Mouse (Mus musculus): Measurements from ENCODE around the gene Dapp1. TPM values are rescaled to one million over a fixed set of nuclear protein-coding genes. Genes with fewer than 3 reads are reported as not detected.

Dapp1 gene
- polyA plus RNA-seq (2012; rRNA removed) (5.1 and 8.8 TPM in 2 replicates), polyA plus RNA-seq (2014; fragmentation: Nextera tagmentation; extraction: Ambion mirVana) (10.6 and 11.5 TPM in 2 replicates)

DNA sequence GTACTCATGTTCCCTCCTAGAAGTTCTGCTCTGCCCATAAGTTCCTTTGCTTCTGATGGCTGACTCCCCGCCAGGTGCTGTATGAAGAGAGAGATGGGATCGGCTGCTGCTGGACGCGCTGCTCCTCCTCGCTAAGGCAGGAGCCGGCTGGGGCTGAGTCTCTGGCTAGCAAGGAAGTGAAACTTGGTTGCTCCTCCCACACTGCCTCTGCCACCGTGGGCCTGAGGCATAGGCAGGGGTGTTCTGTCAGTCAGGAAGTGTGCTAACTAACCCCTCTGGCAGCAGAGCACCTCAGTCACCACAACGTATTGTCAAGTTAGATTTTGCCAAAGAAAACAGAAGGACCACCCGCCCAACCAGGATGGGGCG is at the start of gene Dapp1:
Gene Dapp1 (minus strand): TSS at position 164 of the 369 bp plus-strand sequence.
- WGBS (ENCODE audit: insufficient replicate concordance): 2% methylated on average over 10 of the region's 10 CpGs
- H3K4me1 ChIP-seq (replicated peaks; ENCODE audit: control insufficient read depth in 2 of 2, insufficient read depth in 2 of 2, low read length in 1 of 2): peaks cover 22 to 34% of the 10 kb centered on the region in 2 experiments

GRCm38 (mm10) chr3:138030563-138030962 is 49.2 kb upstream of the Dapp1 start:
- ATAC-seq (ENCODE audit: insufficient read depth) (no peak), DNase-seq (ENCODE audit: low read depth in 3 of 3, low spot score in 3 of 3) (no peak)
- Histone ChIP-seq H3K4me1 (replicated peaks; ENCODE audit: control insufficient read depth in 2 of 2, insufficient read depth in 2 of 2, low read length in 1 of 2) (peaks cover 0 to 2% of the 10 kb centered on the region in 2 experiments; a peak in 1 of 4 replicates), H3K9ac (replicated peaks) (no peak overlapping the region), H3K36me3 (replicated peaks; ENCODE audit: control insufficient read depth, insufficient read depth, low read depth) (no peaks in the 10 kb centered on the region), H3K27me3 (ENCODE audit: control insufficient read depth, insufficient read depth, low read length) (no peaks in the 10 kb centered on the region), H3K9me3 (ENCODE audit: control insufficient read depth, low read length) (no peaks in the 10 kb centered on the region), H3K4me3 (ENCODE audit: insufficient read depth in 1 of 2, low read depth in 2 of 2, low read length in 2 of 2) (no peak overlapping the region), H3K27ac (no peak overlapping the region), H3K4me2 (ENCODE audit: low read depth) (no peak overlapping the region)
- 50% methylated on average over 6 of the region's 6 CpGs for WGBS (ENCODE audit: insufficient replicate concordance)
- TF ChIP-seq CTCF (IDR thresholded peaks at IDR 0.05; ENCODE audit: low read depth) (no peak), EP300 (IDR thresholded peaks at IDR 0.05; ENCODE audit: low read depth) (no peak)

More for the DNA sequence above, at the start of gene Dapp1:
- Histone ChIP-seq H3K9me3 (ENCODE audit: control insufficient read depth, low read length) (no peaks in the 10 kb centered on the region), H3K9ac (replicated peaks) (peak within 1 kb of the TSS; percentile 83), H3K4me2 (ENCODE audit: low read depth) (peak within 1 kb of the TSS; percentile 70), H3K36me3 (replicated peaks; ENCODE audit: control insufficient read depth, insufficient read depth, low read depth) (no peaks in the 10 kb centered on the region), H3K27me3 (ENCODE audit: control insufficient read depth, insufficient read depth, low read length) (no peaks in the 10 kb centered on the region), H3K4me3 (ENCODE audit: insufficient read depth in 1 of 2, low read depth in 2 of 2, low read length in 2 of 2) (peak within 1 kb of the TSS; percentile 60 to 89), H3K27ac (peak within 1 kb of the TSS; percentile 60)
- ATAC-seq (ENCODE audit: insufficient read depth) (peak; percentile 78), DNase-seq (ENCODE audit: low read depth in 3 of 3, low spot score in 3 of 3) (peak in 1 of 3 experiments; percentile 71)
- TF ChIP-seq CTCF (IDR thresholded peaks at IDR 0.05; ENCODE audit: low read depth): 0 out of 2 replicates have a peak, but pooled peaks have one; percentile 14
- TF ChIP-seq EP300 (IDR thresholded peaks at IDR 0.05; ENCODE audit: low read depth): no peak

DNA sequence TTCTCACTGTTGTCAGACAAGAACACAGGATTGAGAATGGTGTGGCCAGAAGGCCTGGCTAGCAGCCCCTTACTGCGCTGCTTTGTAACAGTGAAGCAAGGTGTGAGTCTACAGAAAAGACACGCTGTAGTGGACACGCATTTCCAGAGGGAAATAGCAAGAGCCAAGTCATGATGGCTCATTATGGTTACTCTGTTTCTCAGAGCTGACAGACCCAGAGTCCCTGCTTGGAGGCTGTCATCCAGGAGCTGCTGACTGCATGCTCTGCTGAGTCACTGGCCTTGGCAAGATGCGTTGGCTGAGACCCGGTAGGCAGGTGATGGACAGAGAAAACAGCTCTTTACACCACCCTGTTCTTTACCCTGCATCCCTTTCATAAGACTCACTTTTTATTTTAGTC is 48.0 kb upstream of the Dapp1 start:
- 67% methylated on average over 5 of the region's 5 CpGs for WGBS (ENCODE audit: insufficient replicate concordance)

DNA sequence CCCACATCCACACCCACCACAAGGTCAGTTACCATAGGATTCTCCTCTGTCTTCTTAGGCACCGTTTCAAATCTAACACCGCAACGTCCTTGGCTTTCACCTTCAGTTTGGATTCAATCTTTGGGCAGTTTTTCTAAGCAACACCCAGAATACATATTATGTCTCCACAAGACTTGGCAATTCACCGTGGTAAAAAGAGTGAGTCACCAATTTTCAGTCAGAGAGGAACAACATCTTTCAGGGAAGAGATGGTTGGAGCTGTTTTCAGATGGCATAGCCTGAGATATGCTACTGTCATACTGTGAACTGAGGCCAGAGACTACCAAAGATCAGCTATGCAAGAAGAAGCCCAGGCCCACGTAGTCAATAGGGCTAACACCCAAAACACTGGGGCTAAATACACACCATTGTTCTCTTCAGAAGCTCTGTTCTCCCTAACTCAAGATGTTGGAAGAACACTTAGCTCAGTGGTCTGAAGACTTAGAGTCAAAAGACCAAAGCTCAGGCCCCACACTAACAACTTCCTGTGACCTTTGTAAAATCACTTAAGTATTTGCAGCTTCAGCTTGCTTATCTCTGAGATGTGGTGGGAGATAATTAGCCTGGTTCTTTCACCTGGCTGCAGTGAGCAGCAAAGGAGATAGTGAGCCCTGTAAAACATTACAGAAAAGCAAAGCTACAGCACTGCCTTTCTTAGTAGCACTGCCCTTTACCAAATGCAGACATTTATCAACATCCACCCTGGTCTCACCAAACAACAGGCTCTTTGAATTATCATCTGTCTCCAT is 46.4 kb upstream of the Dapp1 start:
- H3K9me3 ChIP-seq (ENCODE audit: control insufficient read depth, low read length): no peaks in the 10 kb centered on the region
- H3K4me2 ChIP-seq (ENCODE audit: low read depth): no peak overlapping the region
- 56% methylated on average over 5 of the region's 5 CpGs for WGBS (ENCODE audit: insufficient replicate concordance)
- DNase-seq (ENCODE audit: low read depth in 3 of 3, low spot score in 3 of 3): no peak
- no peak overlapping the region for H3K27ac ChIP-seq
- no peaks in the 10 kb centered on the region for H3K36me3 ChIP-seq (replicated peaks; ENCODE audit: control insufficient read depth, insufficient read depth, low read depth)
- no peak for ATAC-seq (ENCODE audit: insufficient read depth)
- TF ChIP-seq CTCF (IDR thresholded peaks at IDR 0.05; ENCODE audit: low read depth): no peak
- TF ChIP-seq EP300 (IDR thresholded peaks at IDR 0.05; ENCODE audit: low read depth): no peak
- no peak overlapping the region for H3K9ac ChIP-seq (replicated peaks)
- H3K27me3 ChIP-seq (ENCODE audit: control insufficient read depth, insufficient read depth, low read length): no peaks in the 10 kb centered on the region
- peaks cover 0 to 2% of the 10 kb centered on the region in 2 experiments; a peak in 1 of 4 replicates for H3K4me1 ChIP-seq (replicated peaks; ENCODE audit: control insufficient read depth in 2 of 2, insufficient read depth in 2 of 2, low read length in 1 of 2)
- no peak overlapping the region for H3K4me3 ChIP-seq (ENCODE audit: insufficient read depth in 1 of 2, low read depth in 2 of 2, low read length in 2 of 2)

More for the DNA sequence above, 48.0 kb upstream of the Dapp1 start:
- H3K9ac ChIP-seq (replicated peaks): no peak overlapping the region
- no peak overlapping the region for H3K27ac ChIP-seq
- no peak overlapping the region for H3K4me3 ChIP-seq (ENCODE audit: insufficient read depth in 1 of 2, low read depth in 2 of 2, low read length in 2 of 2)
- peaks cover 0 to 2% of the 10 kb centered on the region in 2 experiments; a peak in 1 of 4 replicates for H3K4me1 ChIP-seq (replicated peaks; ENCODE audit: control insufficient read depth in 2 of 2, insufficient read depth in 2 of 2, low read length in 1 of 2)
- no peak for TF ChIP-seq EP300 (IDR thresholded peaks at IDR 0.05; ENCODE audit: low read depth)
- no peak for TF ChIP-seq CTCF (IDR thresholded peaks at IDR 0.05; ENCODE audit: low read depth)
- no peaks in the 10 kb centered on the region for H3K9me3 ChIP-seq (ENCODE audit: control insufficient read depth, low read length)
- no peak for ATAC-seq (ENCODE audit: insufficient read depth)
- H3K27me3 ChIP-seq (ENCODE audit: control insufficient read depth, insufficient read depth, low read length): no peaks in the 10 kb centered on the region
- H3K36me3 ChIP-seq (replicated peaks; ENCODE audit: control insufficient read depth, insufficient read depth, low read depth): no peaks in the 10 kb centered on the region
- no peak overlapping the region for H3K4me2 ChIP-seq (ENCODE audit: low read depth)
- no peak for DNase-seq (ENCODE audit: low read depth in 3 of 3, low spot score in 3 of 3)

- Histone ChIP-seq H3K4me3 (ENCODE audit: insufficient read depth in 1 of 2, low read depth in 2 of 2, low read length in 2 of 2) (no peak overlapping the region), H3K36me3 (replicated peaks; ENCODE audit: control insufficient read depth, insufficient read depth, low read depth) (no peaks in the 10 kb centered on the region), H3K9me3 (ENCODE audit: control insufficient read depth, low read length) (no peaks in the 10 kb centered on the region), H3K27me3 (ENCODE audit: control insufficient read depth, insufficient read depth, low read length) (no peaks in the 10 kb centered on the region), H3K4me1 (replicated peaks; ENCODE audit: control insufficient read depth in 2 of 2, insufficient read depth in 2 of 2, low read length in 1 of 2) (peaks cover 0 to 2% of the 10 kb centered on the region in 2 experiments; a peak in 1 of 4 replicates), H3K27ac (no peak overlapping the region), H3K4me2 (ENCODE audit: low read depth) (no peak overlapping the region), H3K9ac (replicated peaks) (no peak overlapping the region)
- WGBS (ENCODE audit: insufficient replicate concordance): 34% methylated on average over 10 of the region's 10 CpGs
- no peak for ATAC-seq (ENCODE audit: insufficient read depth)
- TF ChIP-seq EP300 (IDR thresholded peaks at IDR 0.05; ENCODE audit: low read depth): no peak
- no peak for TF ChIP-seq CTCF (IDR thresholded peaks at IDR 0.05; ENCODE audit: low read depth)
- no peak for DNase-seq (ENCODE audit: low read depth in 3 of 3, low spot score in 3 of 3)
Measured at GRCm38 (mm10) chr3:138026286-138026685, 44.9 kb upstream of the Dapp1 start.

Data from liver, embryonic 14.5 days (tissue).